Mouse (Mus musculus): ENCODE measurements around the gene Gtf2b.

Gtf2b gene

DNA sequence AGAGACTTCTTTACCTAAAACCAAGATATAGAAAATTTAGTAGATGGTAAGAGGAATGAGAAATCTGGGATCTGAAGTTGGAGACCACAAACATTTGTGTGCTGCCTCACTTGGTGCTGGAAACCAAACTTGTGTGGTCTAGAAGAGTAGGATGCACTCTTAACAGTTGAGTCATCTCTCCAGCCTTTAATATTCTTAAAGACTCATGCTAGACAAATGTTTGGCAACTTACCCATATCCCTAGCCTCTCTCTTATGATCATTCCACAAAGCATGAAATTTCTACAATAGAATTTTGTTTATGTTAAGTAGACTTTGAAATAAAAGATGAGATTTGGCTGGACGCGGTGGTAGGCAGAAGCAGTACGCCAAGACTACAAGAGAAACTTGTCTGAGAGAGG, 52.7 kb downstream of the Gtf2b start:
- DNase-seq: no peak

DNA sequence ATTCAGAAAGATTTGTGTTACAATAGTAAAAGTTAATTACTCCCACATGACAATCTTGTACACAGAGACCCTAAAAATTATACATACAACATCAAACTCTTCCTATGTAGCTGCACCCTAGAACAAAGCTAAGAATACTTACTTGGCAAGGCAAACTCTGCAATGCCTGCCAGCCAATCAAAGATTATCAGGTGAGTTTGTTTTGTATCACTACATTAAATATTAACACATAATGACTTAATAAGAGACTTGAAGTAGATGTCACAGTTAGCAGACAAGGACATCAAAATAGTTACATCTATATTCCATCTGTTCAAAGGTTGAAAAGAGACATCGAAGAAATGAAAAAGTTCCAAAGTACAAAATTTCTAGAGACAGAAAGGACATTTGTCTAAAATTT, 58.8 kb downstream of the Gtf2b start:
- no peak for DNase-seq

GRCm38 (mm10) chr3:142826449-142827146, 61.8 kb downstream of the Gtf2b start:
- DNase-seq: no peak

DNA sequence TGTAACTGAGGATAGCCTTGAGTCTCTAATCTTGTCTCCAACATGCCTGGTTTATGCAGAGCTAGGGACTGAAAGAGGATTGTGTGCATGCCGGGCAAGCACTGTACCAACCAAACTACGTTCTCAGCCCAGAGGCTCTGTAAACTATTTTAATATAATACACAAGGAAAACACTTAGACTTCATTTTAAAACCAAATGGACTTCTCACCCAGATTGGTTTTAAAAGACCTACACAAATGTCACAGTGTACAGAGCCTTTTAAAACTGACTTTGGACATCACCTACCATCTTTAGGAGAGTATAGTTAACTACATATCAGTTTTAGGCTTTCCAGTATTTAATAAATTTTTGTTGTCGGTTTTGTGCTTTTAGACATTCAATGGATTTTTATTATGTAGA, 68.1 kb downstream of the Gtf2b start:
- DNase-seq: no peak
